Mouse (Mus musculus): Measurements from ENCODE around the gene Mtss1l.

Gene Mtss1l

GRCm38 (mm10) chr8:110731346-110731859 is 10.1 kb downstream of the Mtss1l start:
- no peak for DNase-seq (ENCODE audit: extremely low spot score, low read depth, low spot score)

DNA sequence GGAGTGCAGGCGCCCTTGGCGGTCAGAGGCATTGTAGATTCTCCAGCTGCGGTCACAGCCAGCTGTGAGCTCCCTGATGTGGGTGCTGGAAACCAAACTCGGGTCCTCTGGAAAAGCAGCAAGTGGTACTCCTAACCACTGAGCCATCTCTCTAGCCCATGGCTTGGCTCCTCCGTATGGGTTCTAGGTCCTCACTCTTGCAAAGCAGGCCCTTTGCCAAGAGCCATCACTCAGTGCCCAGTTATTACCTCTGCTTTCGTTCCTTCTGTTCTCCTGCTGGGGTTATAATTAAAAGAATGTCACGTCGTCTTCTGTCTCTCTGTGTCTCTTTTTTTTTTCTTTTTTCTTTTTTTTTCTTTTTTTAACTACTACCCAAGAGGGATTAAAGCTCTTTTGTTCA is 11.8 kb downstream of the Mtss1l start:
- no peak for DNase-seq (ENCODE audit: extremely low spot score, low read depth, low spot score)

DNA sequence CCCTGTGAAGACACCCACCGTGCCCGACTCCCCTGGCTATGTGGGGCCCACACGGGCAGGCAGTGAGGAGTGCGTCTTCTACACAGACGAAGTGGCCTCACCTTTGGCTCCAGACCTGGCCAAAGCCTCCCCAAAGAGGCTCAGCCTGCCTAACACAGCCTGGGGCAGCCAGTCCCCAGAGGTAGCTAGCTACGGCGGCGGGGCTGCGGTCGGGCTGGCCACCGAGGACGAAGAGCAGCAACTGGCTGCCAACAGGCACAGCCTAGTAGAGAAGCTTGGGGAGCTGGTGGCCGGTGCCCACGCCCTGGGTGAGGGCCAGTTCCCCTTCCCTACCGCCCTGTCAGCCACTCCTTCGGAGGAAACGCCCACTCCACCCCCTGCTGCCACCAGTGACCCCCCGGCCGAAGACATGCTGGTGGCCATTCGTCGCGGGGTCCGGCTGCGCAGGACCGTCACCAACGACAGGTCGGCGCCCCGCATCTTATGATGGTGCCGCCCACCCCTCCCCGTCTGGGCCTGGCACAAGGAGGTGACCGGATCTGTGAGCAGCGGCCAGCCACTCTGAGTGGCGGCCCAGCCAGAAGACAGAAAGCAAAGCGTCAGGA is 17.4 kb downstream of the Mtss1l start:
- no peak for DNase-seq (ENCODE audit: extremely low spot score, low read depth, low spot score)

- no peak for DNase-seq (ENCODE audit: extremely low spot score, low read depth, low spot score)
Measured at GRCm38 (mm10) chr8:110740629-110741175, 19.4 kb downstream of the Mtss1l start.

DNA sequence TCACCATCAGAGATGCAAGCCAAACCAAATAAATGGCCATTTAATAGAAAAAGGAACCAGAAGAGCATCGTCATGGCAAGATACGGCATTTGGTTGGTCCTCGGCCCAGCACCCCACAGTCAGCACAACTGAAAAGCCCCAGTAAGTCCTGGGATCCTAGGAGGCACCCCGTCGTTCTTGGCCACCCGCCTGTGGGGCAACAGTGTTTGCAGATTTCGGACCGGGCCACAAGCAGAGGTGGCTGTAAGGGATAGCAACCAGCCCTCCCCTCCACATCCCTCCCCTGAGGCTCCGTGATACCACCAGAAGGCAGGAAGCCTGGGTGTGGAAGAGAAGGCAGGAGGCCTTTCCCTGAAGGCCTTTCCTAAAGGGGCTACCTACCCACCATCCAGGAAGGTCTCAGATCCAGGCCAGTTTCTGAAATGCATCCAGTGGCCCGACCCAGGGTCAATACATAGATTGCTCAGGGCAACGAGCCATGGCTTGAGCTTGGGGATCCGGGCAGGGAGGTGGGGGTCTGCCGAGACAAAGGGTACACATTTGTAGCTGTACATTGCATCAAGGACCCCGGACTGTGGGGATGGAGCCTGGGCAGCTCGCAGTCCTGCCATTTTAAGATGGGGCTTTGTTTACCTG is 20.7 kb downstream of the Mtss1l start:
- DNase-seq (ENCODE audit: extremely low spot score, low read depth, low spot score) = no peak

DNA sequence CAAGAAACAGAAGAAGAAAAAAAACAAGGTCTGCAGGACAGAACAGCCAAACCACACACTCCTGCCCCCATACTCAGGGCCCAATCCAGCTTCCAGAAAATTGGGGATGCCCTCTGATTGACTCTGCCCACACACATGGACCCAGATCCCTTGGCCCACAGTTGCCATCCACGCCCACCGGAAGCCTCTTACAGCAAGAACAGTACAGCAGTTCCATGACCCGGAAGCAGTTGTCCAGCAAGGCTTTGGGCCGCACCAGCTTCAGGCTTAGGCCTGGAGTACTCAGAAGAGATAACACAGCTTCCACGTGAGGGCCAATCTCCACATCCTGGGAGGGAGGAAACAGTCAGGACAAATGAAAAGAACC is 21.2 kb downstream of the Mtss1l start:
- no peak for DNase-seq (ENCODE audit: extremely low spot score, low read depth, low spot score)

DNA sequence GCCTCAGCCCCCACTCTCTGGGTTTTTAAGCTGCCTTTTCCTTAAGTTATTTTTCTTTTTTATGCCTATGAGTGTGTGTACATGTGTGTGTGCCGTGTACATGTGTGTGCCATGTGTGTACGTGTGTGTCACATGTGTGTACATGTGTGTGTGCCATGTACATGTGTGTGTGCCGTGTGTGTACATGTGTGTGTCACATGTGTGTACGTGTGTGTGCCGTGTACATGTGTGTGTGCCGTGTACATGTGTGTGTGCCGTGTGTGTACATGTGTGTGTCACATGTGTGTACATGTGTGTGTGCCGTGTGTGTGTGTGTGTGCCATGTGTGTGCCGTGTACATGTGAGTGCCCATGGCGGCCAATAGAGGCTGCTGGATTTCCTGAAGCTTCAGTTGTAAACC is 23.9 kb downstream of the Mtss1l start:
- DNase-seq (ENCODE audit: extremely low spot score, low read depth, low spot score) = no peak

- no peak for DNase-seq (ENCODE audit: extremely low spot score, low read depth, low spot score)
Measured at GRCm38 (mm10) chr8:110746661-110747060, 25.4 kb downstream of the Mtss1l start.

DNA sequence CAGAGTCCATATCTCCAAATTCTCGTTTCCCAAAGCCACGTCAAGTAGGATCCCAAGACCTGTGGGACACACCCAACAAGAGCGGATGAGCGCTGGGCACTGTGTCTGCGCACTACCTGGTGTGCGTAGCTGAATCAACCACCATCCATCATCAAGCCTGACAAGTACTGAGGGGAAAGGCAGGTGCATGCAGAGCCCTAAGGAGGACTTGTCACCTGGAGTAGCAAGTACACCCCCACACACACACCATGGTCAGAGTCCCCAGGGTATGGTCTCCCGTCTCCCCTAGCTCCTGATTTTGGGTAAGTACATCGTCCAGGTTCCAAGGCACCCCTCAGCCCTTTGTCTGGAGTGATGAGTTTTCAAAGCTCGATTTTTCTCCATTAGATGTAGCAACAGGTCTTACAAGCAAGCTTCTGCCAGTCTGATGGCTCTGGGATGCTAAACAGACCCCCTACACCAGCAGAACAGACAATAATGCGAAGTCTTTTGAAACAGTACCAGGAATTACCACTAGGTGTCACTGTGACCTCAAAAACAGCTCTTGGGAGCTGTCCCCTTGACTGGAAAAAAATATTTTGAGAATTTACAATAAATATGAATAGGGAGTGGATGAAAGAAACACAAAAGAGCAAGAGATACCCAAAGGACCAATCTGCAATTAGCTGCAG is 28.4 kb downstream of the Mtss1l start:
- DNase-seq (ENCODE audit: extremely low spot score, low read depth, low spot score) = peak; percentile 92

DNA sequence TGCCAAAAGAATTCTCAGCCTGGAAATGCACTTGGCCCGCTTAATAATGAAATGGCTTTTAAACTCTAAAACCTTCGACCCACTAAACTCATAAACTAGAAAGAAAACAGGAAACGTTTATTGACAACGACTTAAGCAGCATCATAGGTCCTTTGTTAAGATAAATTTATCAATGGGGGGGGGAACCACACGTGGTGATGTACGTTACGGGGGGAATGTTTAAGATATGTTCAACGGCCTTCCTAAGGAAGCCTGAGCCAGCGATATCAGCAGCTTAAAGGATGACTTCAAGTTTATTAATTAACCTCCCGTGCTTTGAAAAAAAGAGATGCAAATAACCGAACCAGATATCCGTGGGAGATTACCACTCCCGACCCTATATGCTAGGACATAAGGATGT is 29.0 kb downstream of the Mtss1l start:
- DNase-seq (ENCODE audit: extremely low spot score, low read depth, low spot score) = no peak

GRCm38 (mm10) chr8:110751490-110751889 is 30.2 kb downstream of the Mtss1l start:
- DNase-seq (ENCODE audit: extremely low spot score, low read depth, low spot score) = no peak

- no peak for DNase-seq (ENCODE audit: extremely low spot score, low read depth, low spot score)
Measured at GRCm38 (mm10) chr8:110754713-110755112, 33.4 kb downstream of the Mtss1l start.

GRCm38 (mm10) chr8:110755511-110756170 is 34.4 kb downstream of the Mtss1l start:
- no peak for DNase-seq (ENCODE audit: extremely low spot score, low read depth, low spot score)

DNA sequence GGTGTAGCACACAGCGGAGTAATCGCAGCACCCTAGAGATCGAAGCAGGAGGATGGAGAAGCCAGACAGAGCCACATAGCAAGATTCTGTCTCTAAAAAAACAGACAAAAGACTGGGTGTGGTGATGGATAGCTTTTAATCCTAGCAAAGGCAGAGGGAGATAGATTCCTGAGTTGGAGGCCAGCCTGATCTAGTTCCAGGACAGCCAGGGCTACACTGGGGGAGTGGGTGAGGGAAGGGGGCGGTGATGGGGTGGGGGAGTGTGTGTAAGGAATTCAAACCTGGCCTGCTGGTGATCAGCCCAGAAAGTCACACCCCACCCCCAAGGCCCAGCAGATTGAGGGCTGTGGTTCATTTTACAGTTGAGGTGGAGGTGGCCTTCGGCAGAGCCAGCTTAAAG is 34.9 kb downstream of the Mtss1l start:
- DNase-seq (ENCODE audit: extremely low spot score, low read depth, low spot score) = no peak

- no peak for DNase-seq (ENCODE audit: extremely low spot score, low read depth, low spot score)
Measured at GRCm38 (mm10) chr8:110760280-110760940, 39.1 kb downstream of the Mtss1l start.

DNA sequence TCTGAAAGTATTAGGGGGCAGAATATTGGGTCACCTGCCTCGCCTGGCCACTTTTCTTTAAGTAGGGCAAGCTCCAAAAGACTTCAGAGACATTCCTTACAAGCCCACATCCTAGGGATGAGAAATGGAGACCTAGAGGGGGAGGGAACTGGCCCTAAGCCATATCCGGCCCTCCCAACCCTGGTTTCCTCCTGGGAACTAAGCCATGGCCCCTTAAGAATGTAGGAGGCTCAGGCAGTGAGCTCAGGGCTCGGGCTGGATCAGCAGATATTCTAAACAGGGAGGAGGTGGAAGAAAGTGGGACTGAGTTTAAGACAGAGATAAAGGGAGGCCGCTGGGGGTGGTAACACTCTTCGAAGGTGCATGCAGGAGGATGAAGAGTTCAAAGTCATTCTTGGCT is 39.9 kb downstream of the Mtss1l start:
- DNase-seq (ENCODE audit: extremely low spot score, low read depth, low spot score) = no peak

DNA sequence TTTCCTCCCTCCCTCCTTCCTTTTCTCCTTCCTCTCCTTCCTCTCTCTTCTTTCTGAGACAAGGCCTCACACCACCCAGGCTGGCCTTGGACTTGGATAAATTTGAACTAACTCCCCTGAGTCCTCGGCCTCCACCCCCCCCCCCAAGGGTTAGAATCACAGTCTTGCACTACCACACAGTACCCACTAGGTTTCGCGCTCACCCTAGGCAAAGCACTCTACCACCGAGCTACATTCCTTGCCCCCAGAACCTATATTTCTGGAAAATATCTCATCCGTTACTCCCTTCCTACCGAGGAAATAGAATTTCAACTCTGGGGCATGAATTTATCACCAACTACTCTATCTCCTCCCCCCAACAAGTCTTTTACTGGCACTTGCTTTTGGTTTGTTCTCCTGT is 40.7 kb downstream of the Mtss1l start:
- no peak for DNase-seq (ENCODE audit: extremely low spot score, low read depth, low spot score)

DNA sequence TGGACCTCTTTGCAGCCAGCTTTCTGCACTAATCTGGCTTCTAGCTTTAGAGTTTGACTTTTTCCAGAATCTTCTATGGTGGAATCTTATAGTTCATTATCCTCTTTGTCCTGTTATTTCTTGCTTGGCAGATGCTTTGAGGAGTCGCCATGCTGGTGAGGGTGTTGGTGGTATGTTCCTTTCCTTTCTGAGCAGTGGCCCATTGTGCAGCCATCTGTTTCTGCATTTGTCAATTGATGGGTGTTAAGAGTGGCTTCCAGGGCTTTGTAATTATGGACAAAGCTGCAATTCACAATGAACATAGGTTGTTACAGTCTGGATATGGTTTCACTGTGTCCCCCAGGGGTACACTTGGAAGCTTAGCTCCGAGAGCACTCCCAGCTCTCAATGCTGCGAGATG is 43.4 kb downstream of the Mtss1l start:
- DNase-seq (ENCODE audit: extremely low spot score, low read depth, low spot score) = no peak

DNA sequence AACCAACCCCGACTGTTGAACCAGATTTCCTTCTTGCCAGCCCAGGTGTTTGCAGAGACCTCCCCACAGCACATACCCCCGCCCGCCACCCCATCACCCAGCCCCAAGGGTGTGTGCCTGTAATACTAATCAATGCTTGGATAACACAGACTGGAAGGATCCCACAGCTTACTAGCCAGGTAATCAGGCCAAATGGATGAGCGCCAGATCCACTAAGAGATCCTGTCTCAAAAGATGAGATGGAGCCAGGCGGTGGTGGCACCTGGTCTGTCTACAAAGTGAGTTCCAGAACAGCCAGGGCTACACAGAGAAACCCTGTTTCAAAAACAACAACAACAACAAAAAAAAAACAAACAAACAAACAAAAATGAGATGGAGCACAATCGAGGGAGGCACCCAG is 46.0 kb downstream of the Mtss1l start:
- no peak for DNase-seq (ENCODE audit: extremely low spot score, low read depth, low spot score)

DNA sequence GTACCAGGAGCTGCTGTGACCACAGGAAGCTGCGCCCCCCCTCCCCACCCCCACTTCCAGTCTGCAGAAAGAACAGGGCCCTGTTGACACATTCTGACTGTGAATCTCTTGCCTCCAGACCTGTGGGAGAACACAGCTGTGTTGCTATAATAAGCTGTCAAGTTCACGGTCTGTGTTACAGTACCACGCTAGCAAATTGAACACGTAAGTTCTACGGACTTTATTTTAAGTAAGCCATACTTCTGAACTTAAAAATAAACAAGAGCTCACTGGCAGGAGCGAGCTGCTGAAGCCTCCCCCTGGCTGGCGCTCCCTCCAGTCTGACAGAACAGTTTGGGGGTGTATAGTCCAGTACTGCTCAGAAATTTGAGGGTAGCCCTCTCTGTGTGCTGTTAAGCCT is 51.2 kb downstream of the Mtss1l start:
- DNase-seq (ENCODE audit: extremely low spot score, low read depth, low spot score) = no peak

- DNase-seq (ENCODE audit: extremely low spot score, low read depth, low spot score) = no peak
Measured at GRCm38 (mm10) chr8:110774047-110774446, 52.8 kb downstream of the Mtss1l start.
